Mouse (Mus musculus): ENCODE measurements at regions not wholly inside any gene's neighbourhood (a gene's known extent, or its start where the extent isn't known, plus 50 kb on each side); places are given as distances from the start of the nearest gene placed in this dataset.

DNA sequence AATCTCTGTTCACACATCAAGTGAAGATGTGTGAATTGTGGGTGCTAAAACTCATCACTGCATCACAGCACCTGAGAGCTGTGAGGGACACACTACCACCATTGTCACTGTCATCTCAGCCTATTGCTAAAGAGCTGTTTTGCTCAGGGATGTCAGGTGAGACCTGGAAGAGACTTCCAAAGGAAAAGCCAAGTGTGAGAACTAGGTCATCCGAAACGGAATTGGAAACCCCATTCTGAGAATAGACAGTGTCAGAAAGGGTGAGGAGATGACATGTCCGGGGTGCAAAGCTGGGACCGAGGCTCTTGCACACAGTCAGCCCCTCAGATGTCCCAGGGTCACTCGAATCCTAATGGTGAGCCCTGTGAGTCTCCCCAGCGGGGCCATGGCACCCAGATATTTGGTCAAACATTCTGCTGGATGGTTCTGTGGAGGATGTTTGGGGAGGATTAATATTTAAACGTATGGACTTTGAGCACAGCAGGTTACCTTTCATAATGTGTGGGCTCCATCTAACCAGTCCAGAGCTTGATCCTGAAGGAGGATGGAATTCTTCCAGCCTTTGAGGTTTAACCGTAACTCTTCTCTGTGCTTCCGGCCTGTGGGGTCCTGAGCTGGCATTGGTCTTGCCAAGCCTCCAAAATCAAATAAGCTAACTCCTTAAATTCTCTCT lies 150.3 kb downstream of the Rpl14 start:
- no peak for DNase-seq (ENCODE audit: low spot score in 2 of 2)

DNA sequence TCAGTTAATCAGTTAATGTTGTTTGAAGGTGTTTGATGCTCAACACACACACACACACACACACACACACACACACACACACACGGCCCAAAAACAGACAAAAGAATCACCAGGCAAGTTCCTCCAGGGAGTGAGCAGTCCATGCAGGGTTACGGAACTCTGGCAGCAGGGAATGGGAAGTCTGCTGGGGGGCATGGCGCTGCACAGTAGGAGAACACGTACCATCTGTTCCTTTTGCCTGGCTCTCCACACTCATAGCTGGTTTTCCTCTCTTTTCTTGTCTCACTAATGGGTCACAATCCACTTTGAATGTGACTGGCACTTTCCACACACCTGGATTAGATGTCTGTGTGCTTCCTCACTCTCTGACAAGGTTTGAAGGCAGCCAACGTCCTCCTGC lies 151.8 kb downstream of the Rpl14 start:
- no peak for DNase-seq (ENCODE audit: low spot score in 2 of 2)

DNA sequence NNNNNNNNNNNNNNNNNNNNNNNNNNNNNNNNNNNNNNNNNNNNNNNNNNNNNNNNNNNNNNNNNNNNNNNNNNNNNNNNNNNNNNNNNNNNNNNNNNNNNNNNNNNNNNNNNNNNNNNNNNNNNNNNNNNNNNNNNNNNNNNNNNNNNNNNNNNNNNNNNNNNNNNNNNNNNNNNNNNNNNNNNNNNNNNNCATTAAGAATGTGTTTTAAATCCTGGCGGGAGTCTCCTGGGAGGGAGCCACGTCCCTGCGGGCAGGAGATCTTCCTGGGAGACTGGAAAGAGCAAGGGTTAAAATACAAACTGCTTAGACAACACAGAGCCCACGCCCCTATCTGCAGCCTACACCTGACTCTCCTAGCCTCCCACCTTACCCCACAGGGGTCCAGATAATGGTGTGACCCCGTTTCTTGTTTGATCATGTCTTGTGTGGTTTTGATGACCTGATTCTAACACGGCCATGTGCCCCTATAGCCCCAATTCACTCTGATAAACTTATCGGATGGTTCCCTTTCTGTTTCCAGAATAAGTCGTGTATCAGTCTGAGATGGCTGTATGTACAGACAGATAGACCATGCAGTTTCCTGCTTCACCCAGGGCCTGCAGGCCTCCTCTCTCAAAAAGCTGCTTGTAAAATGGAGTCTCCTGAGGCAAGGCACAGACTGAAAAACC lies 160.8 kb downstream of the Rpl14 start:
- DNase-seq (ENCODE audit: low spot score in 2 of 2), result no peak

- DNase-seq (ENCODE audit: low spot score in 2 of 2), result no peak
Measured at GRCm38 (mm10) chr9:120732650-120733293, 161.5 kb downstream of the Rpl14 start.

GRCm38 (mm10) chr9:120733681-120734465 lies 162.6 kb downstream of the Rpl14 start:
- DNase-seq (ENCODE audit: low spot score in 2 of 2), result no peak

GRCm38 (mm10) chr9:120735217-120735616 lies 164.0 kb downstream of the Rpl14 start:
- DNase-seq (ENCODE audit: low spot score in 2 of 2), result no peak

DNA sequence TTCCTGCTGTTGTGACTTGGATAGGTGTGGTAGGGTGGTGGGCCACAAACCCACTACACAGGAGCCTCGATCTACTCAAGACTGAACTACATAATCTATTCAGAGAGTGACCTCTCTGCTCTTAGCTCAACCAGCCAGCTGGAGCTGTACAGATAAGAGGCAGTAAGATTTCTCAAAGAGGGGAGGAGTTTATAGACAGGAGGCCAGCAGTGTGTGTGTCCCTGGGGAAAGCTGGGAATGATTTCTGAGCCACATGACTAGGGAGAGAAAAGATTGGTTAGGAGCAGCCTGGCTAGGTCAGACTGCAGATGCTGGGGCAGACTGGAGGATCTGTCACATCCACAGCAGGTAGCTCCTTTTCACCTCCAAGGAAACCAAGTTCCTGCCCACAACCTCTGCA lies 166.7 kb downstream of the Rpl14 start:
- DNase-seq (ENCODE audit: low spot score in 2 of 2), result no peak

DNA sequence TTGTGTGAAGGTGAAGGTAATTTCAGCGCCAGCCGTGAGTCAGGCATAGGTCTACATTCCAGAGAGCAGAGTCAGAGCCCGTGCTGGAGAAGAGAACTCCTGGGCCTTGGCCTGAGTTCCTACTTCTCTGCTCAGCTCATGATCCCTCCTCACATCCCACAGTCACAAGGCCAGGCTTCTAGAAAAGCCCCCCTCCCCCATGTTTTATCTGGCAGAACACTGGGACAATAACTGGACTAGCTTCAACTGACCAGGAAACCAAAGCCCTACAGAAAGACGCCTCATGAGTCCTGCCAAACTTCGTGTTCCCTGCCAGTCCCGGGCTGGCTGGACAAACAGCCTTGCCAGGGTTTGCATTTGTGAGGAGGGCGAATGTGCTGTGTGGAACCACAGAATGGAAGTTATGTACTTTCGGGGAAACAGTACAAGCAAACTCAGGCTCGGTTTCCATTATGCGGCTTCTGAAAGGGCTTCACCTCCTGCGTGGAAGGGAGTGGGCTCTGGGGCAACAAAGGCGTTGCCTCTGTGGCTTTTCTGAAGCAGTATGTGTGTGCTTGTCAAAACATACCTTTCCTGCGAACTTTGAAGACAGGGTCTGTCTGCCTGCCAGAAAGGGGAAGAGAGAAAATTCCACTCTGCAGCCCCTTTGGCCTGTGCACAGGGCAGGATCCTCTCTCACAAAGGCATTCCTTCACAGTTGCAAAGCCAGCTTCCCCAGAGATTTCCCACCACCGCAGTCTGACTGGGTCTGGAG lies 168.1 kb downstream of the Rpl14 start:
- DNase-seq (ENCODE audit: low spot score in 2 of 2), result no peak

DNA sequence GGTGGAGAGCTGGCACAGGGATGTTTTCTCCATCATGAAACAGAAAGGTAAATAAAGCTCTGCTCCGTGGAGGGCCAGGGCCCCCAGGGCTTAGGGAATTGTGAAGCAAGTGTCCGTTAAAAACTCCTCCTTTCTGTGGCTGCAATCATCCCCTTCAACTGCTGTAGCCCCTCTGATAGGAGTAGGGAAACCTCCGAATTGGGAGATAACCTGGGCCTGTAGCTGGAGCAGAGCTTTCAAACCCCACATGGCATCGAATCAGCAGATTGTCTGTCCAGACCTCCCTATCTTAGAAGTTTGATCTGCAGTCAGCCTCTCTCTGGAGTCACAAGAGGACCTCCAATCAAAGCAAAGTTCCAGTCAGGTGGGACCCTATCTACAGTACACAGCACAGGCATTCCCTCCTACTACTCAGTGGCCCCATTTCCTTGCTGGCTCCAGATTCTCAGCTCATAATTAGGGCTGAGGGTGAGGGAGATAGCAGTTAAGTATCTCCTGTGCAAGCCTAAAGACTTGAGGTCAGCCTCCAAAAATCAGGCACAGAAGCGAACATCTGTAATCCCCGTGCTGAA lies 168.8 kb downstream of the Rpl14 start:
- no peak for DNase-seq (ENCODE audit: low spot score in 2 of 2)

DNA sequence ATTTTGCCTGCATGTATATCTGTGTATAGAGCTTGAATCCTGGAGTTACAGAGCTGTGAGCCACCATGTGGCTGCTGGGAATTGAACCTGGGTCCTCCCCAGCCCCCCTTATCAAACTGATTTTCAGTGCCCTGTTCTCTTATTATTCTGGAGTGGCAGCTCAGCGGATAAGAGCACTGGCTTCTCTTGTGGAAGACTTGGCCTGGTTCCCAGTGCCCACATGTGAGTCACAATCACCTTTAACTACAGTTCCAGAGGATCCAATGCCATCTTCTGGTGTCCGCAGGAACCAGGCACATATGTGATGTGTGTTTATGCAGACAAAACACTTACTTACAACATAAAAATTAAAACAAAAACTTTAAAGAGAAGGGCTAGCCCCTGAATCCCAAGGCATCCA lies 170.3 kb downstream of the Rpl14 start:
- no peak for DNase-seq (ENCODE audit: low spot score in 2 of 2)

- DNase-seq (ENCODE audit: low spot score in 2 of 2), result no peak
Measured at GRCm38 (mm10) chr9:120743455-120743854, 172.2 kb downstream of the Rpl14 start.

DNA sequence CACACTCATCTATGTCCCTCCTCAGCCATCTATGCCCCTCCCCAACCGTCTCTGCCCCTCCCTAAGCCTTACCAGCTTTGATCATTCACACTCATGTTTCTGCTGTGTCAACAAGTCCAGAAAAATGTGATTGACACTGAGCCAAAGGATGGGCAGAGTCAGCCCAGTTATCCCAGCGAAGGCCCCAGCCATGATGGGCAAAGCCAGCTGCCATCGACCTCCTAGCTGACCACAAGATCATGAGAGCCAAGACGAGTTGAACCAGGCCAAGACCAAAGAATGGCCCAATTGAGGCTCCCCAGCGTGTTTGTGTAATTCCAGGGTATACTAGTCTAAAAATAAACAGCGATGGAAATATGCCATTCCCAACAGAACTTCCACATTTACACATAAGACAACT lies 174.4 kb downstream of the Rpl14 start:
- no peak for DNase-seq (ENCODE audit: low spot score in 2 of 2)

GRCm38 (mm10) chr9:120750820-120751219 lies 178.2 kb upstream of the Ctnnb1 start:
- no peak for DNase-seq (ENCODE audit: low spot score in 2 of 2)

DNA sequence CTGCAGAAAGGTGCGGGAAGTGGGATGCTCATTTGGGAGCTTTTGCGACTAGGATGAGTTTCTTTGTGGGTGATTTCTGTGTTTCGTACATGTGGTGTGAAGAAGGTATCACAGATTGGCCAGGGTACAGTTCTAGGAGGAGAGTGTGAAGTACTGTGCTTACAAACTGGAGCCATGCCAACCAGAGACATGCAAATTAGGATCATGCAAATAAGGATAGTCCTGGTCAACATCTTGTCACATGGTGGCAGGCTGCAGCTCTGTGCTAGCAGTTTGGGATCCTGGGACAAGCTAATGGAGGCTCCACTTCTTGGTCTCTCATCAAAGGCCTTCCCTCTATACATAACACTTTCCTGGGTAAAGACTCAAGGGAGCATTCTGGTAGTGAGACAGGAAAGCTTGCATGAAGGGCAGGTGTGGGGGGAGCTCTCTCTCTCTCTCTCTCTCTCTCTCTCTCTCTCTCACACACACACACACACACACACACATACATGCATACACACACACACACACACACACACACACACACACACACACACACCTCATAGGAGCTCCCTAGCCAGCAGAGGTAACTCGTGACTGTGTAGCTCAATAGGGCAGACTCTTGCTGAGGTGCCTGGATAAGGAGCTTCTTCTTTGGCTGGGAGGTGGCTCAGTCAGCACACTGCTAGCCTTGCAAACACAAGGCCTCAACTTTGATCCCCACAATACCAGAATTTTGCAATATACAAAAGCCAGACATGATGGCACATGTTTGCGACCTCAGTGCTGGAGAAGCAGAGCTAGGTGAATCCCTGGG lies 177.1 kb upstream of the Ctnnb1 start:
- no peak for DNase-seq (ENCODE audit: low spot score in 2 of 2)

DNA sequence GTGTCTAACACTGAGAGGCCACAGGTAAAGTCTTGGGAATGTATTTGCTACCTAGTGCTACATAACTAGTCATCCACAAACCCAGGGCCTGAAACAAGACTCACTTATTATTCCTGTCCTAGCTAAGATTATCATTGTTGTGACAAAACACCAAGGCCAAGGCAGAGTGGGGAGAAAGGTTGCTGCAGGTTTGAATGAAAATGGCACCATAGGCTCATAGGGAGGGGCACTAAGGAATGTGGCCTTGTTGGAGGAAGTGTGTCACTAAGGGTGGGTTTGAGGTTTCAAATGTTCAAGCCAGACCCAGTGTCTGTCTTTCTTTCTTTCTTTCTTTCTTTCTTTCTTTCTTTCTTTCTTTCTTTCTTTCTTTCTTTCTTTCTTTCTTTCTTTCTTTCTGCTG lies 174.9 kb upstream of the Ctnnb1 start:
- DNase-seq (ENCODE audit: low spot score in 2 of 2), result no peak

- no peak for DNase-seq (ENCODE audit: low spot score in 2 of 2)
Measured at GRCm38 (mm10) chr9:120755486-120755885, 173.5 kb upstream of the Ctnnb1 start.

- no peak for DNase-seq (ENCODE audit: low spot score in 2 of 2)
Measured at GRCm38 (mm10) chr9:120758003-120758402, 171.0 kb upstream of the Ctnnb1 start.

DNA sequence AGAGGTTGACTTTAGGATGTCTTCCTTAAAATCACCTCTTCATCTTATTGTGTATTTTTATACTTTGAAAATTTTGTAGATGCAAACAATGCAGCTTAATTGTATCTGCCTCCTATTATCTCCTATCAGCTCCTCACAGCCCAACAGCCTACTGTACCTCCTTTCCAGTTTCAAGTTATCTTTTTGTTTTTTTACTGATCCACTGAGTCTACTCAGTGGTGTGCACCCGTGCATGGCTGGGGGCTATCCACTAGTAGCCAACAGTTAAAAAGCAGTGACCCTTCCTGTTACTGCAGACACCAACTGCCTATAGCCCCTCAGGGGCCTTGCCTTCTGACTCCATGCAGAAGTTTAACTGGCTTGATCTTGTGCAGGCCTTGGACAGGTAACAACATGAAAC lies 170.4 kb upstream of the Ctnnb1 start:
- DNase-seq (ENCODE audit: low spot score in 2 of 2), result no peak

DNA sequence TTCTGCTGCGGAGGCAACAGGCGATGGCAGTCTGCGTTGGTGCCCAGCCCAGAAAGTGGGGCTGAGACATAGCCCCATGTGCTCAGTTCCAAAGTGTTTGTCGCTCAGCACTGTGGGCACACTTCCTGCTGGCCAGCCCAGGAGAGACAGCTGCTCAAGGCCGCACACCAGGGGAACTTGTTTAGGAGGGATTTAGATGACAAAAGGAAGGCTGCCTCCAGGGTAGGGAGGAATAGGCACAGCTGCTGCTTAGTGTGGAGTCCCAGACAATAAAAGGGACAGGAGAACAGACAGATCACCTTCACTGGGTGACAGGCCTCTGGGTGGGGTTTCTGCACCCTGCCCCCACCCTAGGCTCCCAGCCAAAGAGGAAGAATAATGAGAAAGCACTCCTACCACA lies 169.2 kb upstream of the Ctnnb1 start:
- no peak for DNase-seq (ENCODE audit: low spot score in 2 of 2)

- DNase-seq (ENCODE audit: low spot score in 2 of 2), result no peak
Measured at GRCm38 (mm10) chr9:120763802-120764201, 165.2 kb upstream of the Ctnnb1 start.

DNA sequence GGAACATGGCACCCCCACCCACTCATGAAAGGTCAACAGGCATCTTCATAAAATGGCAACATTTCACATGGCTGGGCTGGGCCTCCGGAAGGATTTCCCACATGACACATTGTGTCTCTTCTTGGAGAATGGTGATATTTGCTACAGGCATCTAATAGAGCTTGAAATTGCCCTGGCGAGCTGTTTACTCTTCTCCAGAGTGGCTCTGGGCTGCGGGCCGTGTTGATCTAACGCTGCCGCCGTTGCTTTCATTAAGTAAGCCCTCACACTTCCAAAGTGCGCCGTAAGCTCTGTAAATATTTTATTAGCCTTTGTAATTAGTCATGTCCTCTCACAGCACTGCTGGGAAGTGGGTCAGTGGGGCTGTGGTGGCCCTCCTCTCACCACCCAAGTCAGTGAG lies 164.4 kb upstream of the Ctnnb1 start:
- DNase-seq (ENCODE audit: low spot score in 2 of 2), result no peak

Data from spleen, postnatal 14 days (tissue).